Mouse (Mus musculus): ENCODE measurements around the gene Dzip1.

Gene Dzip1

GRCm38 (mm10) chr14:118922251-118922650 is 3.0 kb downstream of the Dzip1 start:
- no peak for DNase-seq

GRCm38 (mm10) chr14:118920654-118921053 is 4.6 kb downstream of the Dzip1 start:
- DNase-seq = no peak

GRCm38 (mm10) chr14:118919025-118919424 is 6.2 kb downstream of the Dzip1 start:
- DNase-seq = peak; percentile 59

- no peak for DNase-seq
These were observed 11.6 kb downstream of the Dzip1 start for GRCm38 (mm10) chr14:118913651-118914050.

GRCm38 (mm10) chr14:118911521-118911920 is 13.7 kb downstream of the Dzip1 start:
- no peak for DNase-seq

- peak; percentile 82 for DNase-seq
These were observed 14.7 kb downstream of the Dzip1 start for GRCm38 (mm10) chr14:118910332-118911222.

GRCm38 (mm10) chr14:118909872-118910271 is 15.4 kb downstream of the Dzip1 start:
- DNase-seq = no peak

GRCm38 (mm10) chr14:118907592-118907991 is 17.7 kb downstream of the Dzip1 start:
- no peak for DNase-seq

- no peak for DNase-seq
These were observed 21.2 kb downstream of the Dzip1 start for GRCm38 (mm10) chr14:118903867-118904562.

GRCm38 (mm10) chr14:118903397-118903796 is 21.9 kb downstream of the Dzip1 start:
- no peak for DNase-seq

GRCm38 (mm10) chr14:118900911-118901310 is 24.3 kb downstream of the Dzip1 start:
- DNase-seq = no peak

- DNase-seq = peak; percentile 31
These were observed 25.3 kb downstream of the Dzip1 start for GRCm38 (mm10) chr14:118899940-118900339.

GRCm38 (mm10) chr14:118895655-118896054 is 29.6 kb downstream of the Dzip1 start:
- DNase-seq = peak; percentile 83

- peak; percentile 58 for DNase-seq
These were observed 30.0 kb downstream of the Dzip1 start for GRCm38 (mm10) chr14:118895228-118895627.

- DNase-seq = no peak
These were observed 35.2 kb downstream of the Dzip1 start for GRCm38 (mm10) chr14:118890101-118890500.

GRCm38 (mm10) chr14:118884250-118884556 is 41.1 kb downstream of the Dzip1 start:
- DNase-seq = no peak

- DNase-seq = no peak
These were observed 41.7 kb downstream of the Dzip1 start for GRCm38 (mm10) chr14:118883344-118884249.

- no peak for DNase-seq
These were observed 44.6 kb downstream of the Dzip1 start for GRCm38 (mm10) chr14:118880696-118881095.

GRCm38 (mm10) chr14:118878346-118878910 is 46.8 kb downstream of the Dzip1 start:
- DNase-seq = no peak

- no peak for DNase-seq
These were observed 50.4 kb downstream of the Dzip1 start for GRCm38 (mm10) chr14:118874786-118875415.

GRCm38 (mm10) chr14:118874126-118874525 is 51.1 kb downstream of the Dzip1 start:
- DNase-seq = no peak

- no peak for DNase-seq
These were observed 55.5 kb downstream of the Dzip1 start for GRCm38 (mm10) chr14:118869712-118870111.

All from kidney, adult 9 months (tissue).